Mouse (Mus musculus) lung, embryonic 16.5 days (tissue): Measurements from ENCODE around the gene Phykpl. TPM values are rescaled to one million over a fixed set of nuclear protein-coding genes. Genes with fewer than 3 reads are reported as not detected.

Experiments
- ATAC-seq: fragments of 200-750 bp; cut with Nextera tagmentation; 2 replicates; pipeline ENCODE4 v1.8.0; 2017; ENCODE audit warnings: low read depth, mild to moderate bottlenecking, moderate library complexity
- H3K27ac ChIP-seq: fragments of 300-500 bp; sonication (generic); 2 replicates; pipeline ENCODE4 v1.5.1; 2014; ENCODE audit warnings: mild to moderate bottlenecking, control low read depth, low read length
- H3K27me3 ChIP-seq: fragments of 300-500 bp; sonication (generic); 2 replicates; pipeline ENCODE4 v1.6.1; 2014; ENCODE audit warnings: low read depth, low read length, mixed read lengths; ENCODE audit not compliant: control insufficient read depth, insufficient read depth
- H3K36me3 ChIP-seq: fragments of 300-500 bp; sonication (generic); 2 replicates; pipeline ENCODE4 v1.6.1; 2014; ENCODE audit warnings: low read length; ENCODE audit not compliant: control insufficient read depth, insufficient read depth
- H3K4me1 ChIP-seq: fragments of 300-500 bp; sonication (generic); replicated peaks from 2 replicates; pipeline ENCODE4 v1.6.1; 2014; ENCODE audit warnings: low read length, mixed read lengths; ENCODE audit not compliant: control insufficient read depth, insufficient read depth
- H3K4me2 ChIP-seq: fragments of 300-500 bp; sonication (generic); 2 replicates; pipeline ENCODE4 v1.6.1; 2014; ENCODE audit warnings: low read depth, low read length, control low read depth
- H3K4me3 ChIP-seq: fragments of 300-500 bp; sonication (generic); 2 replicates; pipeline ENCODE4 v1.5.1; 2014; ENCODE audit warnings: mild to moderate bottlenecking, low read length, control low read depth
- H3K9ac ChIP-seq: fragments of 300-500 bp; sonication (generic); 2 replicates; pipeline ENCODE4 v1.6.1; 2014; ENCODE audit warnings: low read length, control low read depth
- H3K9me3 ChIP-seq: fragments of 300-500 bp; sonication (generic); 2 replicates; pipeline ENCODE4 v1.6.1; 2016; ENCODE audit warnings: low read length; ENCODE audit not compliant: control insufficient read depth
- WGBS: fragments of 180-500 bp; shearing (Covaris S2); extraction: QIAGEN DNeasy Blood & Tissue Kit; methylation state at CpG from one replicate; pipeline ENCODE4 v1.1.7; 2014; 5-methylcytosine and 5-hydroxymethylcytosine counted together
- polyA plus RNA-seq: library from polyadenylated mRNA; unstranded; fragments of >200 nt; fragmentation: Nextera tagmentation; extraction: Ambion mirVana; gene quantifications from 2 replicates; pipeline ENCODE4 v1.2.1, GENCODE M21; 2015

Phykpl gene
- polyA plus RNA-seq, 1 experiment from 2014 or later = 17.6 TPM

DNA sequence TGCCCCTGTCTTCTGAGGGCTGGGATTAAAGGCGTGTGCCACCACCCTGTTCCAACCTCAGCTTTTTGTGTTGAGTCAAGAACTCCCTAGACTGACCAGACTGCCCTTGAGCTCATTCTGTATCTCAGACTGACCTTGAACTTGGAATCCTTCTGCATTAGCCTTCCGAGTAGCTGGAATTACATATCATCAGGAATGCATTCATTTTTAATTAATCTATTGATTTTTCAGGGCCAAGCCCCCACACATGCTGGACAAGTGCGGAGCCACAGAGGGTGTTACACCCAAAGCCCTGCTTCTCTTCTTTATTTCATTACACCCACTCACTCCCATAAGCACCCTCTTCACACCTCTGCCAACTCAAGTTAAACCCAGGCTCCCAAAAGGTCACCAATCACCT, 49.2 kb downstream of the Phykpl start:
- Histone ChIP-seq H3K4me1 (peaks cover 22% of the 10 kb centered on the region), H3K9ac (no peak overlapping the region), H3K4me2 (no peak overlapping the region), H3K9me3 (no peaks in the 10 kb centered on the region), H3K36me3 (peaks cover under 1% of the 10 kb centered on the region; the same call in 1 of the 2 replicates), H3K4me3 (no peak overlapping the region), H3K27ac (no peak overlapping the region), H3K27me3 (no peaks in the 10 kb centered on the region)
- 88% methylated on average over 3 of the region's 3 CpGs for WGBS
- no peak for ATAC-seq

- 6% methylated on average over 6 of the region's 6 CpGs for WGBS
- Histone ChIP-seq H3K36me3 (no peaks in the 10 kb centered on the region), H3K4me2 (peak overlapping the region; percentile 82), H3K4me3 (peak overlapping the region; percentile 86), H3K4me1 (peaks cover 22% of the 10 kb centered on the region), H3K27ac (peak overlapping the region; percentile 83), H3K9me3 (no peaks in the 10 kb centered on the region), H3K9ac (peak overlapping the region; percentile 85), H3K27me3 (no peaks in the 10 kb centered on the region)
- ATAC-seq = no peak
Measured at GRCm38 (mm10) chr11:51635127-51635524, 50.6 kb downstream of the Phykpl start.

DNA sequence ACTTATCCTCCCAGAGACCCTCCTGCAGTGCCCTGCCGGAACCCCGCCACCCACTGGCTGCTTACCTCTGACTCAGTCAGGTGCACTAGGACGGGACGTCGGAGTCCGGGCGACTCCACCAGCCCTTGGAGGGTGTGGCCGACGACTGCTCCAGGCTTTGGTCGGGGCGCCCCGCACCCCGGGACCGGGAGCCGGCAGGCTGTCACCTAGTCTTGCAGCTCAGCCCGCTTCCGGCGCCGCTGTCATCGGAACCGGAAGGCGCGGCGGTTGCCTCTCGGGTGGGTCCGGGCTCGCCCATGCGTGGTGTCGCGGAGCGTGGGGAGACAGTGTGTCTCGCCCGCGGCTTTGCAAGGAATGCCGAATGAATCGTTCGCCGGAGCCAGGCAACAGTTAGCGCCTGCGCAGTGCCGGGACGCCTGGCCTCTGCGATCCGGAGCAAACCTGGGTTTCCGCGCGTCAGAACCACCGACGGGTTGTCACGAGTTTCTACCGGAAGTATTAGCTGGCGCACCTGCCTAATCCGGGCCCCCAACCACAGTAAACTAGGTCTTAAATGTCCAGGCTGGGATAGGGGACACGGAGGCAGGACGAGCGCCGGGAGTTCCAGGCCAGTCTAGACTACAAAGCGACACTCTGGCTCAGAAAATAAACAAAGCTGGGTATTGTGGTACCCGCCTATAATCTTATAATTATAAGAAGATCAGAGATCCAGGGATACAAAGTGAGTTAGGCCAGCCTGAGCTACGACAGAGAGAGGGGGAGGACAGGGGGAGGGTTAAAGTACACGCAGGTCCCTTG, 51.2 kb downstream of the Phykpl start, which contains the start of gene Rmnd5b:
TSS of gene Rmnd5b (minus strand) at position 372 of the 798 bp plus-strand sequence.
- peak within 1 kb of the TSS; percentile 86 for H3K4me3 ChIP-seq
- peak within 1 kb of the TSS; percentile 82 for H3K4me2 ChIP-seq
- H3K27me3 ChIP-seq = no peaks in the 10 kb centered on the region
- no peaks in the 10 kb centered on the region for H3K36me3 ChIP-seq
- WGBS = 0% methylated on average over 54 of the region's 61 CpGs
- peak within 1 kb of the TSS; percentile 85 for H3K9ac ChIP-seq
- peak within 1 kb of the TSS; percentile 83 for H3K27ac ChIP-seq
- H3K9me3 ChIP-seq = no peaks in the 10 kb centered on the region
- ATAC-seq = peak; percentile 77
- H3K4me1 ChIP-seq = peaks cover 27% of the 10 kb centered on the region

GRCm38 (mm10) chr11:51636323-51636684, 51.7 kb downstream of the Phykpl start:
- H3K4me2 ChIP-seq = peak overlapping the region; percentile 82
- H3K27me3 ChIP-seq = no peaks in the 10 kb centered on the region
- 5% methylated on average over 6 of the region's 6 CpGs for WGBS
- peak; percentile 62 for ATAC-seq
- no peaks in the 10 kb centered on the region for H3K36me3 ChIP-seq
- H3K27ac ChIP-seq = peak overlapping the region; percentile 83
- H3K4me1 ChIP-seq = peaks cover 31% of the 10 kb centered on the region
- peak overlapping the region; percentile 85 for H3K9ac ChIP-seq
- H3K4me3 ChIP-seq = peak overlapping the region; percentile 86
- H3K9me3 ChIP-seq = no peaks in the 10 kb centered on the region

DNA sequence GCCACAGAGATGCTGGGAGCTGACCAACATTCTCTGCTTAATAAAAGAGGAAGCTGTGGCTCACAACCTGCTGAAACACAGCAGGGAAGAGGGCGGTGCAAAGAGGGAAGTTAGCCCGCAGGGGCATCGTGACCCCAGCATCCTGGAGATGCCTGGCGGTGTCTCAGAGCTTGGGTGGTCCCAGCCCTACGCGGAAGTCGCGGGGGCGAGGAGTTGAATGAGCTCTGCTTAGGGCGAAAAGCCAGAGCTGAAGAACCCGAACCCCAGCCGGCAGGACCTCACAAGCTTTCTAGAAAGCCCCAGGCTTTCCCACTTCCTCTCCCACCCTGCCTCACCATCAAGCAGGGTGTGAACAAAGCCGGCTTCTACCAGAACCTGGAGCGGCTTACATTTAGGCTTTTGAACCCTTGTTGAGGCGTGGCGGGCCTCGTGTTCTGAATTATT, 53.4 kb downstream of the Phykpl start:
- H3K4me3 ChIP-seq = no peak overlapping the region
- H3K9me3 ChIP-seq = no peaks in the 10 kb centered on the region
- no peaks in the 10 kb centered on the region; the same call in 1 of the 2 replicates for H3K36me3 ChIP-seq
- H3K27me3 ChIP-seq = no peaks in the 10 kb centered on the region
- peak overlapping the region; percentile 44 for H3K4me2 ChIP-seq
- H3K27ac ChIP-seq = peak overlapping the region; percentile 60
- WGBS = 6% methylated on average over 17 of the region's 17 CpGs
- H3K9ac ChIP-seq = peak overlapping the region; percentile 45
- H3K4me1 ChIP-seq = peaks cover 28% of the 10 kb centered on the region
- ATAC-seq = peak; percentile 26; the same call in 1 of the 2 replicates

GRCm38 (mm10) chr11:51638497-51638896, 53.9 kb downstream of the Phykpl start:
- Histone ChIP-seq H3K9me3 (no peaks in the 10 kb centered on the region), H3K4me3 (no peak overlapping the region), H3K4me1 (peaks cover 31% of the 10 kb centered on the region), H3K9ac (no peak overlapping the region), H3K4me2 (peak overlapping the region; percentile 44), H3K36me3 (no peaks in the 10 kb centered on the region; the same call in 1 of the 2 replicates), H3K27ac (peak overlapping the region; percentile 60), H3K27me3 (no peaks in the 10 kb centered on the region)
- WGBS = 59% methylated on average over 5 of the region's 5 CpGs
- ATAC-seq = no peak

GRCm38 (mm10) chr11:51640748-51641147, 56.2 kb downstream of the Phykpl start:
- Histone ChIP-seq H3K4me2 (no peak overlapping the region), H3K9ac (no peak overlapping the region), H3K4me1 (peaks cover 34% of the 10 kb centered on the region), H3K27me3 (no peaks in the 10 kb centered on the region), H3K27ac (no peak overlapping the region), H3K4me3 (no peak overlapping the region), H3K36me3 (peaks cover 4% of the 10 kb centered on the region), H3K9me3 (no peaks in the 10 kb centered on the region)
- ATAC-seq = peak; percentile 19
- 58% methylated on average over 7 of the region's 7 CpGs for WGBS

- ATAC-seq = no peak
- 66% methylated on average over 9 of the region's 9 CpGs for WGBS
- Histone ChIP-seq H3K9ac (no peak overlapping the region), H3K36me3 (peaks cover 4% of the 10 kb centered on the region), H3K4me2 (no peak overlapping the region), H3K27me3 (no peaks in the 10 kb centered on the region), H3K4me1 (peaks cover 30% of the 10 kb centered on the region), H3K9me3 (no peaks in the 10 kb centered on the region), H3K27ac (no peak overlapping the region; the same call in 1 of the 2 replicates), H3K4me3 (no peak overlapping the region)
Measured at GRCm38 (mm10) chr11:51643202-51643601, 58.6 kb downstream of the Phykpl start.

GRCm38 (mm10) chr11:51643761-51644160, 59.2 kb downstream of the Phykpl start:
- Histone ChIP-seq H3K4me3 (no peak overlapping the region), H3K27ac (peak overlapping the region; percentile 31; the same call in 1 of the 2 replicates), H3K27me3 (no peaks in the 10 kb centered on the region), H3K4me2 (no peak overlapping the region), H3K36me3 (peaks cover 4% of the 10 kb centered on the region), H3K4me1 (peaks cover 32% of the 10 kb centered on the region), H3K9ac (peak overlapping the region; percentile 15; the same call in 1 of the 2 replicates), H3K9me3 (no peaks in the 10 kb centered on the region)
- 39% methylated on average over 15 of the region's 15 CpGs for WGBS
- ATAC-seq = no peak
